Comparison of ENCODE assay signal across 21 mouse cellular contexts in the genomic region with DNA sequence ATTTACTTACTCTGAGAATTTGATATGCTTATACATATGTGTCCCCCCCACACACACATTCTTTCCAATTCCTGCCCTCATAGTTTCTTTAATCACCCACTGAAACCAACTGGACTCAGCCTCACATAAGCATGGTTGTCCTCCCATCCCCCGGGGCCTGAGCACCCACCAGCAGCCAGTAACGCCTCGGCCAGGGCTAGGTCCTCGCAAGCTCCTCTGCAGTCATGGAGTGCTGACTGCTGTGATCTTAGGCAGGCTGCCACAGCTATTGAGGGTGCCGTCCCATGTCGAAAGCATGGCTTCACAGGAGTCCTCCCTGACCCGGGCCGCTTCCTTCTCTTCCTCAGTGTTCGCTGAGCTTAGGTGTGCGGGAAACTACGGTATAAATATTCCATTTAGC.
A peak's percentile ranks its signal among the peaks of the same experiment; 100 is the strongest.
DNase-seq lines count a peak whose midpoint lies in the region; ATAC-seq lines count a peak whose summit lies in the region.
"Had no signal": no experiment of that assay in that cellular context is flagged by ENCODE, and none has a peak within 500 bp of the region (broad histone marks: within the 10 kb centered on the region; RNA-seq: fewer than 3 reads in every experiment).

No protein-coding gene starts in this region.

- no peak for ATAC-seq in forebrain, embryonic 11.5 days (replicated peaks; ENCODE audit: low FRiP score)
- no peak for ATAC-seq in forebrain, embryonic 14.5 days
- peak; percentile 60; the same call in 1 of the 2 replicates for ATAC-seq in kidney, embryonic 15.5 days (replicated peaks; ENCODE audit: low FRiP score)
- ATAC-seq in kidney, embryonic 16.5 days (ENCODE audit: low FRiP score, low TSS enrichment): peak; percentile 62; the same call in 1 of the 2 replicates
- ATAC-seq: activated CD4-positive, CD25-positive, alpha-beta regulatory T cell, adult 4 months; CD4-positive, CD25-positive, alpha-beta regulatory T cell, adult 4 months; Patski had no signal

- peak; percentile 25 for DNase-seq in forebrain, embryonic 11.5 days (ENCODE audit: low spot score)
- DNase-seq in forebrain, embryonic 14.5 days (ENCODE audit: low spot score): no peak
- DNase-seq in kidney, adult 18-20 months: no peak
- no peak for DNase-seq in kidney, adult 8-10 months
- DNase-seq: adrenal gland, adult 2 months; adrenal gland, adult 8-10 months; adrenal gland, postnatal 10 days; adrenal gland, postnatal 14 days; adrenal gland, postnatal 25 days; adrenal gland, postnatal 36 days; B cell, adult 2 months; cerebellum, adult 11 months; cerebellum, adult 11-12 months; cerebellum, adult 18-20 months had no signal

- no peaks in the 10 kb centered on the region for H3K9me3 ChIP-seq in forebrain, embryonic 11.5 days (ENCODE audit: control insufficient read depth, low read length)
- no peaks in the 10 kb centered on the region for H3K9me3 ChIP-seq in forebrain, embryonic 14.5 days (replicated peaks; ENCODE audit: control insufficient read depth, low read length)
- no peaks in the 10 kb centered on the region for H3K9me3 ChIP-seq in kidney, embryonic 15.5 days (replicated peaks)
- no peaks in the 10 kb centered on the region for H3K9me3 ChIP-seq in kidney, embryonic 16.5 days (ENCODE audit: low read length)
- H3K9me3 ChIP-seq: G1E had no signal

- WGBS in forebrain, embryonic 11.5 days: 88% methylated on average over 11 of the region's 11 CpGs
- 88% methylated on average over 11 of the region's 11 CpGs for WGBS in forebrain, embryonic 14.5 days
- 73% methylated on average over 11 of the region's 11 CpGs for WGBS in kidney, embryonic 15.5 days
- 71% methylated on average over 11 of the region's 11 CpGs for WGBS in kidney, embryonic 16.5 days

- no peak overlapping the region for H3K4me3 ChIP-seq in forebrain, embryonic 11.5 days (ENCODE audit: low read depth, low read length)
- no peak overlapping the region for H3K4me3 ChIP-seq in forebrain, embryonic 14.5 days (ENCODE audit: low read depth, low read length)
- H3K4me3 ChIP-seq in kidney, embryonic 15.5 days (replicated peaks): no peak overlapping the region
- no peak overlapping the region for H3K4me3 ChIP-seq in kidney, embryonic 16.5 days (ENCODE audit: low read length)

- H3K4me1 ChIP-seq in forebrain, embryonic 11.5 days (replicated peaks; ENCODE audit: control insufficient read depth, insufficient read depth, low read length): no peaks in the 10 kb centered on the region; the same call in 1 of the 2 replicates
- H3K4me1 ChIP-seq in forebrain, embryonic 14.5 days (ENCODE audit: control insufficient read depth, insufficient read depth, low read length): peaks cover 5% of the 10 kb centered on the region; the same call in 1 of the 2 replicates
- peaks cover 10% of the 10 kb centered on the region for H3K4me1 ChIP-seq in kidney, embryonic 15.5 days
- peaks cover 7% of the 10 kb centered on the region; the same call in 1 of the 2 replicates for H3K4me1 ChIP-seq in kidney, embryonic 16.5 days (ENCODE audit: insufficient read depth, low read length)

- no peaks in the 10 kb centered on the region for H3K36me3 ChIP-seq in forebrain, embryonic 11.5 days (ENCODE audit: control insufficient read depth, insufficient read depth, low read length)
- H3K36me3 ChIP-seq in forebrain, embryonic 14.5 days (ENCODE audit: control insufficient read depth, insufficient read depth, low read length): no peaks in the 10 kb centered on the region
- no peaks in the 10 kb centered on the region for H3K36me3 ChIP-seq in kidney, embryonic 15.5 days
- H3K36me3 ChIP-seq in kidney, embryonic 16.5 days (ENCODE audit: insufficient read depth, low read length): no peaks in the 10 kb centered on the region
- H3K36me3 ChIP-seq: G1E had no signal

- no peak overlapping the region for H3K4me2 ChIP-seq in forebrain, embryonic 11.5 days (ENCODE audit: low read depth, low read length, severe bottlenecking)
- H3K4me2 ChIP-seq in forebrain, embryonic 14.5 days (ENCODE audit: low read length): no peak overlapping the region
- H3K4me2 ChIP-seq in kidney, embryonic 15.5 days: no peak overlapping the region
- no peak overlapping the region for H3K4me2 ChIP-seq in kidney, embryonic 16.5 days (replicated peaks; ENCODE audit: low read depth, low read length)

- no peak overlapping the region for H3K9ac ChIP-seq in forebrain, embryonic 11.5 days (ENCODE audit: low read length)
- H3K9ac ChIP-seq in forebrain, embryonic 14.5 days (ENCODE audit: low read length): no peak overlapping the region
- H3K9ac ChIP-seq in kidney, embryonic 15.5 days: no peak overlapping the region
- H3K9ac ChIP-seq in kidney, embryonic 16.5 days (replicated peaks; ENCODE audit: low read length): no peak overlapping the region

- H3K27me3 ChIP-seq in forebrain, embryonic 11.5 days (ENCODE audit: control insufficient read depth, insufficient read depth, low read length): no peaks in the 10 kb centered on the region
- H3K27me3 ChIP-seq in forebrain, embryonic 14.5 days (replicated peaks; ENCODE audit: control insufficient read depth, insufficient read depth, low read length): no peaks in the 10 kb centered on the region
- no peaks in the 10 kb centered on the region for H3K27me3 ChIP-seq in kidney, embryonic 15.5 days
- no peaks in the 10 kb centered on the region for H3K27me3 ChIP-seq in kidney, embryonic 16.5 days (ENCODE audit: insufficient read depth, low read length)
- H3K27me3 ChIP-seq: CH12.LX had no signal

- no peak overlapping the region for H3K27ac ChIP-seq in forebrain, embryonic 11.5 days (ENCODE audit: low read depth, low read length)
- H3K27ac ChIP-seq in forebrain, embryonic 14.5 days (ENCODE audit: low read depth, low read length): no peak overlapping the region
- H3K27ac ChIP-seq in kidney, embryonic 15.5 days: no peak overlapping the region
- H3K27ac ChIP-seq in kidney, embryonic 16.5 days (ENCODE audit: low read length): no peak overlapping the region

Comparison
In these comparisons a context has a peak if more than half of its experiments do, and no peak if none do; other contexts are left out.
1. ATAC-seq: peak in kidney, embryonic 15.5 days (single experiment) and kidney, embryonic 16.5 days (single experiment); none in forebrain, embryonic 11.5 days (single experiment) and forebrain, embryonic 14.5 days (single experiment).